Mouse (Mus musculus) ovary, postnatal 14 days (tissue): ENCODE data around the gene Pik3r3.
A peak's percentile ranks its signal among the peaks of the same experiment; 100 is the strongest.
"Not testable (repeated sequence)": the region's sequence is repeated elsewhere in the genome, so short reads cannot be mapped to it uniquely, and the experiment has no call there.

ENCODE experiments used
- DNase-seq: peaks from one replicate; pipeline ENCODE4 v3.0.0; 2022; ENCODE audit warnings: low spot score

Pik3r3 gene

GRCm38 (mm10) chr4:116221140-116221851, at the start of gene Pik3r3:
Pik3r3 (plus strand) TSS chr4:116221618.
- peak; percentile 96 for DNase-seq

- no peak for DNase-seq
These were observed 48.3 kb upstream of the Pik3r3 start, which contains the start of the genes 1700042G07Rik and Gm49337 for GRCm38 (mm10) chr4:116173072-116173471. 1700042G07Rik (plus strand) TSS chr4:116173372. Gm49337 (plus strand) TSS chr4:116173384.

GRCm38 (mm10) chr4:116173752-116174151, 47.7 kb upstream of the Pik3r3 start:
- DNase-seq, result no peak

- no peak for DNase-seq
These were observed 46.8 kb upstream of the Pik3r3 start for GRCm38 (mm10) chr4:116174466-116175116.

GRCm38 (mm10) chr4:116175136-116175535, 46.3 kb upstream of the Pik3r3 start:
- DNase-seq, result no peak

GRCm38 (mm10) chr4:116175711-116176542, 45.5 kb upstream of the Pik3r3 start:
- no peak for DNase-seq

GRCm38 (mm10) chr4:116176543-116176988, 44.9 kb upstream of the Pik3r3 start:
- DNase-seq, result peak; percentile 57

- no peak for DNase-seq
These were observed 44.3 kb upstream of the Pik3r3 start for GRCm38 (mm10) chr4:116177140-116177539.

GRCm38 (mm10) chr4:116182079-116182478, 39.3 kb upstream of the Pik3r3 start:
- no peak for DNase-seq

- no peak for DNase-seq
These were observed 38.7 kb upstream of the Pik3r3 start for GRCm38 (mm10) chr4:116182745-116183144.

- no peak for DNase-seq
These were observed 36.3 kb upstream of the Pik3r3 start for GRCm38 (mm10) chr4:116185083-116185482.

GRCm38 (mm10) chr4:116192286-116192835, 29.1 kb upstream of the Pik3r3 start:
- no peak for DNase-seq

- DNase-seq, result no peak
These were observed 27.6 kb upstream of the Pik3r3 start for GRCm38 (mm10) chr4:116193583-116194383.

GRCm38 (mm10) chr4:116198422-116198821, 23.0 kb upstream of the Pik3r3 start:
- no peak for DNase-seq

- no peak for DNase-seq
These were observed 17.0 kb upstream of the Pik3r3 start for GRCm38 (mm10) chr4:116204422-116204821.

GRCm38 (mm10) chr4:116206531-116206930, 14.9 kb upstream of the Pik3r3 start:
- no peak for DNase-seq

- DNase-seq, result no peak
These were observed 12.5 kb upstream of the Pik3r3 start for GRCm38 (mm10) chr4:116208891-116209290.

GRCm38 (mm10) chr4:116215895-116216605, 5.4 kb upstream of the Pik3r3 start:
- no peak for DNase-seq

- DNase-seq, result no peak
These were observed 4.4 kb upstream of the Pik3r3 start for GRCm38 (mm10) chr4:116217046-116217445.

GRCm38 (mm10) chr4:116217661-116218060, 3.8 kb upstream of the Pik3r3 start:
- DNase-seq, result not testable (repeated sequence)

- DNase-seq, result no peak
These were observed 2.4 kb upstream of the Pik3r3 start for GRCm38 (mm10) chr4:116219056-116219455.
